Mouse (Mus musculus): Measurements from ENCODE around the gene Cfap97d1. TPM values are rescaled to one million over a fixed set of nuclear protein-coding genes. Genes with fewer than 3 reads are reported as not detected.
A peak's percentile ranks its signal among the peaks of the same experiment; 100 is the strongest.

The Cfap97d1 gene
- total RNA-seq, 4 experiments from 2014 or later = not detected

DNA sequence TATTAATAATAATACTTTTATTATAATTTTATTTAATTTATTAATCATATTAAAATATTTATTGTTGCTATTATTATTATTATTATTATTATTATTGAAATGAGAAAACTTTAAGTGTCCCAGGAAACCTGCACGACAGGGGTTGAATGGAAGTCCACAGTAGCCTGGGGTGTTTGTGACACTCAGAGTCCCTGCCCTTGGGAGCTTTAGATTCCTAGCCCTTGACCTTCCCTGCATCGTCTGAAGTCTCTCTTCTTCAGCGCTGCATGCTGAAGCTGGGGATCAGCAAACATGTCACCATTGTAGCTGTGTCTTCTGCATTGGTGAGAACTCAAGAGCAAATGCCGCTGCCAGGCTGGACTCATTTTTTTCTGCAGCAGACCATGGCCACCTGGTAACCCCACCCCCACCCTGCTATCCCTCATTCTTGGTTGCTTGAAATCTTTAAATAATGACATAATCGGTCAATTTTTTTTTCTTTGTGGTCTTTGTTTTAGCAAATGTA is 51.4 kb downstream of the Cfap97d1 start:
- no peak for DNase-seq (ENCODE audit: low spot score)

GRCm38 (mm10) chr11:102036336-102036735 is 52.3 kb downstream of the Cfap97d1 start:
- DNase-seq (ENCODE audit: low spot score) = no peak

DNA sequence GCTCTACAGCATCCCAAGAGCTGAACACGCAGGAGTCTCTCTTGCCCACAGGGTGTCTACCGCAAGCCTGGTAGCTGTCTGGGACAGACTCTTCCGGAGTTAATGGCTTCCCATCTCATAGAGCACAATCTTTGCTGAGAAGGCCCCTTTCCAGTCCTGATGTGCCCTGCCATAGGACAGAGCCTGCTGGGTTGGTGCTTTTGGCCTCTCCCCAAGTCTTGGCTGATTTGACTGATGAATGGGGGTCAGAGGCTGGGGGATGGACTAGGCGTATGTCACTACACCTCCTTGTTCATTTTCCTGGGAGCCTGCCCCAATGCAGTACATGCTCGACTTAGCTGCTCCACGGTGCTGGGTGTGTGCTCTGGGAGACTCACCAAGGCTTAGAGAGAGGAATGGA is 53.7 kb downstream of the Cfap97d1 start:
- DNase-seq (ENCODE audit: low spot score) = no peak

DNA sequence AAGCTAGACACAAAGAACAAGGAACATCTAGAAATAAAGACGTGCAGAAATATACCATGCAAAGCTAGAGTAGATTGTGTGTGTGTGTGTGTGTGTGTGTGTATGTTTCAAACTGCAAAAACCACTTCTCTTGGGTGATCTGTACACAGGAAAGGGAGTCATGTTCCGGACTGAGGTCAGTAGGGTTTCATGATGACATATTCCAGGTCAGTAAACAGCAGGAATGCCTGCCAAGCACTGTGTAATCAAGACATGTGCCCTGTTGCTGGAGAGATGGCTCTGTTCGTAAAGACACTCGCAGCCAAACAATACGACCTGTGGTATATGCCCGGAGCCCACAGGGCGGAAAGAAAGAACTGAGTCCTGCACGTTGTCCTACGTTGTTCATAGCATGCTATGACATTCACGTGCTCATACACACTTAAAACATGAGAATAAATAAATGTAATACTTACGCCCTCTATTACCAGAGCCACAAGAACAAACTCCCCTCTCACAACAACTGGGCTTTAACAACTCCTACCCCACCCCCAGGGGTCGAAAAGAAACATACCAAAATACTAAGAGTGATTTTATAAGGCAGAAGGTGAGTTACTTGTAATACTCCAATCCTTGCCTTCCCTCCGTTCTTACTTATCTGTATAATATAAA is 55.5 kb downstream of the Cfap97d1 start:
- no peak for DNase-seq (ENCODE audit: low spot score)

GRCm38 (mm10) chr11:102040138-102040524 is 56.1 kb downstream of the Cfap97d1 start:
- peak; percentile 92 for DNase-seq (ENCODE audit: low spot score)

DNA sequence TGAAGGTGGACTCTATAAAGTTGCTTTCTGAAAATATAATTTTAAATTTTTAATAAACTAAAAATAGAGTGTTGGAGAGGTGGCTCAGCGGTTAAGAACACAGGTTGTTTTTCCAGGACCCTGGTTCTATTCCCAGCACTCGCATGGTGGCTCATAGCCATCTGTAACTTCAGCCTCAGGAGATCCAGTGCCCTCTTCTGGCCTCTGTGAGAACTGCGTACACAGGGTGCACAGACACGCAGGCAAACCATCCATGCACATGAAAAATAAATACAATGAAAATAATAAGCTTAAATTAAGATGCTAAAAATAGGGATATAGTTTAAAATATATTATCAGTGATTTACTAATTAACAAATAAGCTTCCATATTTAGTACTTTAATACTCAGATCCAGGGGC is 56.6 kb downstream of the Cfap97d1 start:
- DNase-seq (ENCODE audit: low spot score) = no peak

DNA sequence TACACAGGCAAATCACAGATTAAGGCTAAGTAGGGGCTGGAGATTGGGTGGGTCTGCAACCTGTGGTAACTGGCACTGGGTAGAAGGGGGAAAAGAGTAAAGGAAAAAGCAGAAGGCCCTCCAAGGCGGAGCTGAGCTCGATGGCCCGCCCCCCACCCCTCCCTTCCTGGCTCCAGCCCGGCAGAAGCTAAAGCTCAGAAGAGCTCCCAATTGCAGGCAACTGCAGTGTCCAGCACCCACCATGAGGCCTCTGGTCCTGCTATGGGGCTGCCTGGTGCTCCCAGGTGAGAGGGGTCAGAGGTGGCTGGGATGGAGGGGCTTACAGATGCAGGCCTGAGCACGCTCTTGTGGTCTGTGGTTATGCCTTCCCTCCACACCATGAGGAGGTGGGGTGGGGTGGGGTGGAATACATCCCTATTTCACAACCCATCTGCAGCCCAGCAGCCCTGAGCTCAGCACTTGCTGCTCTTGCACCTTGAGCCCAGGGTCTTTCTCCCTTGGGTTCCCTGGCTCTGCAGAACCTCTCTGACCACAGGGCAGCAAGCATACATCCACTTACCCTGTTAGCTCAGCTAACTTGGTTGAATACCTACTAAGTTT is 57.4 kb downstream of the Cfap97d1 start, which contains the start of gene Cd300lg:
TSS of gene Cd300lg (plus strand) at position 160 of the 600 bp plus-strand sequence.
- no peak for DNase-seq (ENCODE audit: low spot score)

Other genes with a start within 250 kb of the Cfap97d1 start
- under 1 TPM in 2 of 4 experiments, not detected in 2; 0.68 to 0.86 TPM for gene Etv4, start 198.9 kb upstream of the Cfap97d1 start, total RNA-seq (2022)
- 1 to 10 TPM; 3.7 to 6.6 (median 6.3) TPM for gene Meox1, start 89.9 kb upstream of the Cfap97d1 start, total RNA-seq (2022)
- 1 to 10 TPM in 3 of 4 experiments, under 1 TPM in 1; 0.65 to 1.9 (median 1.2) TPM for gene Sost, start 17.3 kb upstream of the Cfap97d1 start, total RNA-seq (2022)
- gene Dusp3, start 2.7 kb downstream of the Cfap97d1 start, total RNA-seq (2022) = 100 to 1,000 TPM; 107 to 186 (median 147) TPM
- gene Mpp3, start 44.2 kb downstream of the Cfap97d1 start, total RNA-seq (2022) = 1 to 10 TPM in 3 of 4 experiments, under 1 TPM in 1; 0.92 to 2.6 (median 1.5) TPM
- gene Cd300lg, start 57.2 kb downstream of the Cfap97d1 start, total RNA-seq (2022) = 10 to 100 TPM; 56.7 to 79.2 (median 64.0) TPM
- gene Mpp2, start 104.2 kb downstream of the Cfap97d1 start, total RNA-seq (2022) = 1 to 10 TPM; 2.6 to 4.7 (median 4.3) TPM
- not detected for gene Ppy, start 117.0 kb downstream of the Cfap97d1 start, total RNA-seq (2022)
- gene Pyy, start 123.6 kb downstream of the Cfap97d1 start, total RNA-seq (2022) = not detected
- under 1 TPM; 0.14 to 0.30 (median 0.22) TPM for gene Nags, start 161.2 kb downstream of the Cfap97d1 start, total RNA-seq (2022)
- 10 to 100 TPM; 12.7 to 15.5 (median 14.9) TPM for gene Tmem101, start 172.1 kb downstream of the Cfap97d1 start, total RNA-seq (2022)
- 10 to 100 TPM; 45.4 to 51.9 (median 48.8) TPM for gene Lsm12, start 201.0 kb downstream of the Cfap97d1 start, total RNA-seq (2022)
- 10 to 100 TPM; 52.2 to 60.3 (median 58.6) TPM for gene G6pc3, start 205.3 kb downstream of the Cfap97d1 start, total RNA-seq (2022)
- gene Hdac5, start 245.9 kb downstream of the Cfap97d1 start, total RNA-seq (2022) = 100 to 1,000 TPM; 114 to 136 (median 121) TPM